Mouse (Mus musculus) midbrain, embryonic 15.5 days (tissue): ENCODE results near the gene Wdr5. TPM values are rescaled to one million over a fixed set of nuclear protein-coding genes. Genes with fewer than 3 reads are reported as not detected.
"Not testable (repeated sequence)": the region's sequence is repeated elsewhere in the genome, so short reads cannot be mapped to it uniquely, and the experiment has no call there.

Experiments used
- ATAC-seq: fragments of 200-750 bp; cut with Nextera tagmentation; replicated peaks from 2 replicates; pipeline ENCODE4 v1.8.0; 2017; ENCODE audit warnings: moderate TSS enrichment
- H3K27ac ChIP-seq: fragments of 300-500 bp; sonication (generic); 2 replicates; pipeline ENCODE4 v1.5.1; 2015; ENCODE audit warnings: mild to moderate bottlenecking, inconsistent platforms
- H3K27me3 ChIP-seq: fragments of 300-500 bp; sonication (generic); replicated peaks from 2 replicates; pipeline ENCODE4 v1.6.1; 2015; ENCODE audit warnings: inconsistent platforms
- H3K36me3 ChIP-seq: fragments of 300-500 bp; sonication (generic); replicated peaks from 2 replicates; pipeline ENCODE4 v1.6.1; 2015; ENCODE audit warnings: inconsistent platforms
- H3K4me1 ChIP-seq: fragments of 300-500 bp; sonication (generic); 2 replicates; pipeline ENCODE4 v1.6.1; 2015; ENCODE audit warnings: inconsistent platforms
- H3K4me2 ChIP-seq: fragments of 300-500 bp; sonication (generic); 2 replicates; pipeline ENCODE4 v1.6.1; 2015; ENCODE audit warnings: inconsistent platforms, mild to moderate bottlenecking, moderate library complexity
- H3K4me3 ChIP-seq: fragments of 300-500 bp; sonication (generic); 2 replicates; pipeline ENCODE4 v1.5.1; 2015; ENCODE audit warnings: mild to moderate bottlenecking, inconsistent platforms
- H3K9ac ChIP-seq: fragments of 300-500 bp; sonication (generic); 2 replicates; pipeline ENCODE4 v1.6.1; 2015; ENCODE audit warnings: mild to moderate bottlenecking, inconsistent platforms
- H3K9me3 ChIP-seq: fragments of 300-500 bp; sonication (generic); 2 replicates; pipeline ENCODE4 v1.6.1; 2016; ENCODE audit warnings: inconsistent platforms
- WGBS: fragments of 180-500 bp; shearing (Covaris S2); methylation state at CpG from one replicate; pipeline ENCODE4 v1.1.7; 2015; ENCODE audit warnings: mixed read lengths; 5-methylcytosine and 5-hydroxymethylcytosine counted together
- polyA plus RNA-seq: library from polyadenylated mRNA; unstranded; fragments of >200 nt; fragmentation: Nextera tagmentation; extraction: Ambion mirVana; gene quantifications from 2 replicates; pipeline ENCODE4 v1.2.1, GENCODE M21; 2015

The Wdr5 gene
- polyA plus RNA-seq, 1 experiment from 2014 or later: 48.2 TPM

- Histone ChIP-seq H3K27me3 (no peaks in the 10 kb centered on the region), H3K9me3 (no peaks in the 10 kb centered on the region), H3K9ac (no peak overlapping the region), H3K4me1 (peaks cover 12% of the 10 kb centered on the region), H3K4me2 (no peak overlapping the region), H3K27ac (no peak overlapping the region), H3K4me3 (no peak overlapping the region), H3K36me3 (no peaks in the 10 kb centered on the region)
- ATAC-seq: no peak
- WGBS: 88% methylated on average over 6 of the region's 6 CpGs
Measured at GRCm38 (mm10) chr2:27544613-27545012, 29.7 kb downstream of the Wdr5 start.

DNA sequence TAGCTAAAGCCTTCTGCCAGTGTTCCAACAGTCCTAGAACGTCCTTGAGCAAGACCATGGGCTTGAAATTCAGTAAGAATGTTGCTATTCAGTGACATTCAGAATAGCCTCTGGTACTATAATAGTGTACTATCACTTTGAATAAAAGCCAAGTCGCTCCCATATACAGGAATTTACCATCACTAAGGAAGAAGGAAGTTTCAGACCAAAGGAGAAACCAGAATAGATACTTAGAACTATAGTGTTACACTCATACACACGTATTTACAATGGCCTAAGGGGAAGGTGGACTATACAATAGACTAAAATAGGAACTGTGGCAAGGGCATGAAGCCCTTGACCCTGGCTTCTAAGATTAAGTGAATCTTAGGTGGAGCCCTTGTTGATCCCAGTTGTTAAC is 30.6 kb downstream of the Wdr5 start:
- not testable (repeated sequence) for H3K4me2 ChIP-seq, H3K9ac ChIP-seq, H3K27ac ChIP-seq, H3K9me3 ChIP-seq, H3K27me3 ChIP-seq, ATAC-seq, H3K4me3 ChIP-seq, H3K36me3 ChIP-seq
- H3K4me1 ChIP-seq: peaks cover 11% of the 10 kb centered on the region
- WGBS: 86% methylated on average over 3 of the region's 3 CpGs

DNA sequence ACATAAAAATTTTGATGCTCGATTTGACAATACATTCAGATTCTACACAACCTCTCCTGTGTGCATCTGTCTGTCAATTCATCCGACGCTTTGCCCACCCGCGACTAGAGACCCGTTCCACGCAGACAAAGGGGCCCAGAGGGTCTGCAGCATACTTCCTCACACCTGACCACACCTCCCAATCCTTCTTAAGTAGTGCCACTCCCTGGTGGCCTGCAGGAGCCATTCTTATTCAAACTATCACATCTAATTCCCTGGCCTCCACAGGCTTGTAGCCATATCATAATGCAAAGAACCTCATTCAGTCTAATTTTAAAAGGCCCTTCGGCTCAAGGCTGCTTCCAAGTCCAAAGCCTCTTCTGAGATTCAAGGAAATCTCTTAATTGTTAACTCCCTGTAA is 31.1 kb downstream of the Wdr5 start:
- H3K27ac ChIP-seq, H3K27me3 ChIP-seq, ATAC-seq, H3K4me3 ChIP-seq, H3K9ac ChIP-seq, H3K4me1 ChIP-seq, H3K4me2 ChIP-seq, H3K36me3 ChIP-seq, H3K9me3 ChIP-seq: not testable (repeated sequence)
- 95% methylated on average over 8 of the region's 8 CpGs for WGBS

DNA sequence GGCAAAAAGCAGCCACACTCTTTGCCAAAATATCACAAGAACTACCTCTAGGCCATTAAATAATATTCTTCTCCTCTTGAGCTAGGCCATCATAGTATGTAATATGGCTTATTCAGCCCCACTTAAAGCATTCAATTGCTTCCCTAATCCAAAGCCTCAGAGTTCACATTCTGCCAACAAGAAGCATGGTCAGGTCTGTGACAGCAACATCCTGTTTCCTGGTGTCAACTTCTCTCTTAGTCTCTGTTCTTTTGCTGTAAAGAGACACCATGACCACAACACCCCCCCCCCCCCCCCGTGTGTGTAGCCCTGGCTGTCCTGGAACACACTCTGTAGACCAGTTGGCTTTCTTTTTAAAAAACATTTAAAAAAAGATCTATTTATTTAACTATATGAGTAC is 32.4 kb downstream of the Wdr5 start:
- no peaks in the 10 kb centered on the region for H3K9me3 ChIP-seq
- H3K27me3 ChIP-seq: no peaks in the 10 kb centered on the region
- H3K27ac ChIP-seq: no peak overlapping the region
- H3K4me3 ChIP-seq: no peak overlapping the region
- no peaks in the 10 kb centered on the region for H3K4me1 ChIP-seq
- H3K9ac ChIP-seq: no peak overlapping the region
- no peaks in the 10 kb centered on the region for H3K36me3 ChIP-seq
- 44% methylated on average over 1 of the region's 1 CpGs for WGBS
- no peak for ATAC-seq
- H3K4me2 ChIP-seq: no peak overlapping the region

DNA sequence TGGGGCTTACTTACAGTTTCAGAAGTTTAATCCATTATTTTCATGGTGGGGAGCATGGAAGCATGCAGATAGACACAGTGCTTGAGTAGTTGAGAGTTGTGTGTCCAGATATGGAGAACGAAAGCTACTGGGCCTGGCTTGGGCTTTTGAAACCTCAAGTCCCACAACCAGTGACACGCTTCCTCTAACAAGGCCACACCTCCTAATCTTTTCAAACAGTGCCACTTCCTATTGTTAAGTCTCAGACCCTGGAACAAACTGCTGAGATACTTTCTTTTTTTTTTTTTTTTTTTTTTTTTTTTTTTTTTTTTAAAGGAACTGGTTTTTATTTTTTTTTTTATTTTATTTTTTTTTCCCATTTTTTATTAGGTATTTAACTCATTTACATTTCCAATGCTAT is 33.0 kb downstream of the Wdr5 start:
- no peaks in the 10 kb centered on the region for H3K4me1 ChIP-seq
- no peak overlapping the region for H3K27ac ChIP-seq
- H3K9ac ChIP-seq: no peak overlapping the region
- no peaks in the 10 kb centered on the region for H3K27me3 ChIP-seq
- no peaks in the 10 kb centered on the region for H3K36me3 ChIP-seq
- WGBS: 93% methylated on average over 2 of the region's 2 CpGs
- H3K4me2 ChIP-seq: no peak overlapping the region
- no peak for ATAC-seq
- no peak overlapping the region for H3K4me3 ChIP-seq
- H3K9me3 ChIP-seq: no peaks in the 10 kb centered on the region

GRCm38 (mm10) chr2:27548664-27549369 is 33.9 kb downstream of the Wdr5 start:
- Histone ChIP-seq H3K4me1 (no peaks in the 10 kb centered on the region), H3K9me3 (no peaks in the 10 kb centered on the region), H3K27me3 (no peaks in the 10 kb centered on the region), H3K4me3 (no peak overlapping the region), H3K27ac (no peak overlapping the region), H3K36me3 (no peaks in the 10 kb centered on the region), H3K4me2 (no peak overlapping the region), H3K9ac (no peak overlapping the region)
- 100% methylated on average over 1 of the region's 1 CpGs for WGBS
- no peak for ATAC-seq

GRCm38 (mm10) chr2:27552620-27553287 is 37.8 kb downstream of the Wdr5 start:
- no peaks in the 10 kb centered on the region for H3K4me1 ChIP-seq
- no peak overlapping the region for H3K27ac ChIP-seq
- H3K36me3 ChIP-seq: no peaks in the 10 kb centered on the region
- H3K9me3 ChIP-seq: no peaks in the 10 kb centered on the region
- no peak overlapping the region for H3K4me3 ChIP-seq
- H3K9ac ChIP-seq: no peak overlapping the region
- WGBS: 27% methylated on average over 7 of the region's 7 CpGs
- H3K27me3 ChIP-seq: no peaks in the 10 kb centered on the region
- H3K4me2 ChIP-seq: no peak overlapping the region
- ATAC-seq: no peak

GRCm38 (mm10) chr2:27554308-27554707 is 39.4 kb downstream of the Wdr5 start:
- no peak overlapping the region for H3K4me2 ChIP-seq
- H3K4me1 ChIP-seq: no peaks in the 10 kb centered on the region
- no peak overlapping the region for H3K4me3 ChIP-seq
- 80% methylated on average over 9 of the region's 9 CpGs for WGBS
- ATAC-seq: no peak
- no peaks in the 10 kb centered on the region for H3K9me3 ChIP-seq
- no peaks in the 10 kb centered on the region for H3K27me3 ChIP-seq
- no peaks in the 10 kb centered on the region for H3K36me3 ChIP-seq
- H3K9ac ChIP-seq: no peak overlapping the region
- H3K27ac ChIP-seq: no peak overlapping the region

DNA sequence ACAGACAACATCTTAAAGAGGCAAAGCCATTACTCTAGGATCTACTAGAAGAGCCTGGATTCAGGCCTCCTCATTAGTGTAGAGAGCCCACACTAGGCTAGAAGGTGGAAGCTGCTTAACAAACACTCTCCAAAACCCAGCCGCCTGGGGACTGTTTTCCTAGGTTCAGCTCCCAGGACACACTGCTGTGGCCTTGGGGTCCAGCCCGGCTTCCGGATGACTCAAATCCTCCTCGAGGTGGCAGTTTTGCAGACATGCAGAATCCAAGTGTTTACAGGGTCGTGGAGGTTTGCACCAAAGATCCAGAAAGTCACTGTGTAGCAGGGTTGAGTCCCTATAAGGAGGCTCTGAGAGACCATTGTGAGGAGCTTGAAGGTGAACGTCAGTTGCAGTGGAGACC is 42.0 kb downstream of the Wdr5 start:
- Histone ChIP-seq H3K27ac (no peak overlapping the region), H3K9ac (no peak overlapping the region), H3K4me1 (no peaks in the 10 kb centered on the region), H3K4me3 (no peak overlapping the region), H3K27me3 (no peaks in the 10 kb centered on the region), H3K36me3 (no peaks in the 10 kb centered on the region), H3K4me2 (no peak overlapping the region), H3K9me3 (no peaks in the 10 kb centered on the region)
- WGBS: 89% methylated on average over 6 of the region's 6 CpGs
- no peak for ATAC-seq

DNA sequence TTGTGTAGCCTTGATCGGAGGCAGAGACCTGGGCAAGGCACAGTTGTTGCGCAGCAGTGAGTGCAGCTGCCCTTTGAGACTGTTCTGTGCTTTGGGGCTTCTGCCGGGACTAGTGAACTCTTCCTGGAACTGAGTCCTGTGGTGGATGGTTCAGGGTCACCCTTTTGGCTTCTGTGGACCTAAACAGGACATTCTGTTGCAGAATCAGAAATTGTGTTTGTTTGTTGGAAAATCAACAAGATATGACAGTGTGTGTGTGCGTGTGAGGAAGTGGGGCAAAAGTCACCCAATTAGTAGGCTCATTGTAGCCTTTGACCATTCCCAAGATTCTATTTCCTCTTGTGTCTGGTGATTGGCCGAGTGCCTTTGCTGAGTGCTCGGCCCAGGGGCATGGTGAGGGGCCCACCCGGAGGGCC is 45.8 kb downstream of the Wdr5 start:
- Histone ChIP-seq H3K9ac (no peak overlapping the region), H3K4me3 (no peak overlapping the region), H3K27me3 (no peaks in the 10 kb centered on the region), H3K4me1 (0 out of 2 replicates have a peak, but pooled peaks cover 2% of the 10 kb centered on the region), H3K27ac (no peak overlapping the region), H3K9me3 (no peaks in the 10 kb centered on the region), H3K36me3 (no peaks in the 10 kb centered on the region), H3K4me2 (no peak overlapping the region)
- no peak for ATAC-seq
- 87% methylated on average over 7 of the region's 7 CpGs for WGBS

- Histone ChIP-seq H3K4me1 (0 out of 2 replicates have a peak, but pooled peaks cover 2% of the 10 kb centered on the region), H3K27me3 (no peaks in the 10 kb centered on the region), H3K4me2 (no peak overlapping the region), H3K9me3 (no peaks in the 10 kb centered on the region), H3K27ac (no peak overlapping the region), H3K36me3 (no peaks in the 10 kb centered on the region), H3K9ac (no peak overlapping the region), H3K4me3 (no peak overlapping the region)
- WGBS: 97% methylated on average over 1 of the region's 1 CpGs
- no peak for ATAC-seq
Measured at GRCm38 (mm10) chr2:27561159-27561558, 46.2 kb downstream of the Wdr5 start.

GRCm38 (mm10) chr2:27561829-27562228 is 46.9 kb downstream of the Wdr5 start:
- Histone ChIP-seq H3K36me3 (no peaks in the 10 kb centered on the region), H3K27me3 (no peaks in the 10 kb centered on the region), H3K4me1 (0 out of 2 replicates have a peak, but pooled peaks cover 2% of the 10 kb centered on the region), H3K4me3 (no peak overlapping the region), H3K9ac (no peak overlapping the region), H3K4me2 (no peak overlapping the region), H3K9me3 (no peaks in the 10 kb centered on the region), H3K27ac (no peak overlapping the region)
- no peak for ATAC-seq
- WGBS: 100% methylated on average over 3 of the region's 3 CpGs

- no peak for ATAC-seq
- 0 out of 2 replicates have a peak, but pooled peaks cover 2% of the 10 kb centered on the region for H3K4me1 ChIP-seq
- no peak overlapping the region for H3K4me2 ChIP-seq
- H3K9me3 ChIP-seq: no peaks in the 10 kb centered on the region
- no peaks in the 10 kb centered on the region for H3K27me3 ChIP-seq
- no peak overlapping the region for H3K27ac ChIP-seq
- no peak overlapping the region for H3K9ac ChIP-seq
- H3K4me3 ChIP-seq: no peak overlapping the region
- 84% methylated on average over 9 of the region's 9 CpGs for WGBS
- H3K36me3 ChIP-seq: no peaks in the 10 kb centered on the region
Measured at GRCm38 (mm10) chr2:27563641-27564148, 48.7 kb downstream of the Wdr5 start.
